Mouse (Mus musculus) urinary bladder, postnatal 4 days (tissue): Measurements from ENCODE around the gene Vgll4.

Source experiments
- DNase-seq, 2 experiments: peaks; one replicate each; pipeline ENCODE4 v3.0.0; 2021 to 2022; ENCODE audit warnings: low spot score in 2 of 2

Vgll4 gene

GRCm38 (mm10) chr6:114918994-114919393 lies 50.8 kb downstream of the Vgll4 start:
- DNase-seq, result no peak

GRCm38 (mm10) chr6:114917770-114918635 lies 51.8 kb downstream of the Vgll4 start:
- no peak for DNase-seq

GRCm38 (mm10) chr6:114917129-114917528 lies 52.7 kb downstream of the Vgll4 start:
- no peak for DNase-seq

GRCm38 (mm10) chr6:114916715-114916992 lies 53.1 kb downstream of the Vgll4 start:
- DNase-seq, result no peak

- no peak for DNase-seq
These were observed 53.7 kb downstream of the Vgll4 start for GRCm38 (mm10) chr6:114915915-114916714.

GRCm38 (mm10) chr6:114914041-114914716 lies 55.6 kb downstream of the Vgll4 start:
- no peak for DNase-seq

GRCm38 (mm10) chr6:114913142-114913541 lies 56.7 kb downstream of the Vgll4 start:
- no peak for DNase-seq

- DNase-seq, result no peak
These were observed 58.3 kb downstream of the Vgll4 start for GRCm38 (mm10) chr6:114911540-114911939.

- no peak for DNase-seq
These were observed 60.0 kb downstream of the Vgll4 start for GRCm38 (mm10) chr6:114909801-114910200.

GRCm38 (mm10) chr6:114907459-114907858 lies 62.3 kb downstream of the Vgll4 start:
- DNase-seq, result no peak

GRCm38 (mm10) chr6:114906209-114906608 lies 63.6 kb downstream of the Vgll4 start:
- no peak for DNase-seq

GRCm38 (mm10) chr6:114905253-114906028 lies 64.4 kb downstream of the Vgll4 start:
- DNase-seq, result no peak

GRCm38 (mm10) chr6:114904818-114905217 lies 65.0 kb downstream of the Vgll4 start:
- DNase-seq, result no peak

GRCm38 (mm10) chr6:114904233-114904632 lies 65.6 kb downstream of the Vgll4 start:
- DNase-seq, result no peak

GRCm38 (mm10) chr6:114901921-114902320 lies 67.9 kb downstream of the Vgll4 start:
- no peak for DNase-seq

- DNase-seq, result no peak
These were observed 68.4 kb downstream of the Vgll4 start for GRCm38 (mm10) chr6:114901321-114901824.

GRCm38 (mm10) chr6:114900194-114900593 lies 69.6 kb downstream of the Vgll4 start:
- DNase-seq, result no peak

- no peak for DNase-seq
These were observed 70.1 kb downstream of the Vgll4 start for GRCm38 (mm10) chr6:114899652-114900051.

GRCm38 (mm10) chr6:114898949-114899348 lies 70.8 kb downstream of the Vgll4 start:
- no peak for DNase-seq

GRCm38 (mm10) chr6:114896281-114896680 lies 73.5 kb downstream of the Vgll4 start:
- DNase-seq, result no peak

GRCm38 (mm10) chr6:114895191-114895590 lies 74.6 kb downstream of the Vgll4 start:
- no peak for DNase-seq
